Mouse (Mus musculus): ENCODE data around the gene Hmga2. TPM values are rescaled to one million over a fixed set of nuclear protein-coding genes. Genes with fewer than 3 reads are reported as not detected.
A peak's percentile ranks its signal among the peaks of the same experiment; 100 is the strongest.

The Hmga2 gene
- polyA plus RNA-seq, 1 experiment from 2014 or later: 82.1 TPM

GRCm38 (mm10) chr10:120488526-120488925, 12.3 kb upstream of the Hmga2 start:
- DNase-seq (ENCODE audit: low spot score): no peak
- Histone ChIP-seq H3K36me3 (peaks cover 2% of the 10 kb centered on the region; the same call in 1 of the 2 replicates), H3K4me1 (0 out of 2 replicates have a peak, but pooled peaks cover 4% of the 10 kb centered on the region), H3K27ac (no peak overlapping the region), H3K4me3 (no peak overlapping the region), H3K9me3 (0 out of 2 replicates have a peak, but pooled peaks cover 3% of the 10 kb centered on the region), H3K27me3 (ENCODE audit: insufficient read depth, poor library complexity, severe bottlenecking) (no peaks in the 10 kb centered on the region)
- 73% methylated on average over 4 of the region's 4 CpGs for WGBS

DNA sequence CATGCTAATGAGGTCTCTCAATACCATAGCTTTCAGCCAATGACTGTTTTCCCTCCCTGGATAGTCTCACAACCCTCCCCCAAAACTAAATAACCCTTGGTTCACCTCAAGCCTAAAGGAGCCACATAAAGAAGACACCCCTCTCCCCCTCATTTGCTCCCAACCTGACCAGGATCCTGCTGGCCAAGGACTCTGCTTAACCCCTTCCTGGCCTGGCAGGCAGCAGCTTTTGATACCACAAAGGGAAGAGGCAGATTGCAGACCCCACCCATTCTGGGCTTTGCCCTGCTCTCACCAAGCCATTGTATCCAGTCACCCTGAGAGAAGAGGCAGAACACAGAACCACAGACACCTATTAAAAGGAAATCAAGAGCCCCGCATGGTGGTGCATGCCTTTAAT, 11.6 kb upstream of the Hmga2 start:
- H3K9me3 ChIP-seq: 0 out of 2 replicates have a peak, but pooled peaks cover 3% of the 10 kb centered on the region
- WGBS: 85% methylated on average over 1 of the region's 1 CpGs
- H3K27ac ChIP-seq: no peak overlapping the region
- H3K4me1 ChIP-seq: no peaks in the 10 kb centered on the region
- DNase-seq (ENCODE audit: low spot score): no peak
- H3K36me3 ChIP-seq: peaks cover 2% of the 10 kb centered on the region; the same call in 1 of the 2 replicates
- H3K4me3 ChIP-seq: no peak overlapping the region
- no peaks in the 10 kb centered on the region for H3K27me3 ChIP-seq (ENCODE audit: insufficient read depth, poor library complexity, severe bottlenecking)

- Histone ChIP-seq H3K4me1 (no peaks in the 10 kb centered on the region), H3K4me3 (no peak overlapping the region), H3K27me3 (ENCODE audit: insufficient read depth, poor library complexity, severe bottlenecking) (no peaks in the 10 kb centered on the region), H3K9me3 (0 out of 2 replicates have a peak, but pooled peaks cover 3% of the 10 kb centered on the region), H3K36me3 (peaks cover 2% of the 10 kb centered on the region; the same call in 1 of the 2 replicates), H3K27ac (no peak overlapping the region)
- WGBS: 34% methylated on average over 1 of the region's 1 CpGs
- DNase-seq (ENCODE audit: low spot score): no peak
These were observed 9.2 kb upstream of the Hmga2 start for GRCm38 (mm10) chr10:120485461-120485860.

DNA sequence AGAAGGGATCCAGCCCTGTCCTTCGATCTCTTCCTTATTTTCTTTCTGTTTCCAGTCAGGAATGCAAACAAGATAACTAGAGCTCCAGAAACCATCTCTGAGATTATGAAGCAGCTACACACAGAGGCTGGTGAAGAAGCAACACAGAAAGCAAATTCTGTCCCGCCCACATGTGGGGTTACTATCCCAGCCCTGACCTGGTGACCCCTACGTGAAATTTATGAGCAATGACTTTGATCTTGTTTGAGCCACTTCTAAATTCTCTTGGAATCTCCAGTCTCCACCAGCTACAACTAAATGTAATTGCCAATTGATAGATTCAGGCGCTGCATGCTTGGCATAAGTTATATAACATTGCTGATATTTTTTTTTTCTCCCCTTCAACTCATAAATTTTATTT, 7.9 kb upstream of the Hmga2 start:
- WGBS: 62% methylated on average over 4 of the region's 4 CpGs
- Histone ChIP-seq H3K27ac (no peak overlapping the region), H3K4me1 (no peaks in the 10 kb centered on the region), H3K4me3 (no peak overlapping the region), H3K36me3 (peaks cover 2% of the 10 kb centered on the region; the same call in 1 of the 2 replicates), H3K9me3 (0 out of 2 replicates have a peak, but pooled peaks cover 3% of the 10 kb centered on the region), H3K27me3 (ENCODE audit: insufficient read depth, poor library complexity, severe bottlenecking) (no peaks in the 10 kb centered on the region)
- no peak for DNase-seq (ENCODE audit: low spot score)

GRCm38 (mm10) chr10:120478164-120478563, 1.9 kb upstream of the Hmga2 start:
- Histone ChIP-seq H3K36me3 (no peaks in the 10 kb centered on the region), H3K4me3 (peak overlapping the region; percentile 88), H3K4me1 (peaks cover 16% of the 10 kb centered on the region), H3K27ac (peak overlapping the region; percentile 99), H3K9me3 (no peaks in the 10 kb centered on the region), H3K27me3 (ENCODE audit: insufficient read depth, poor library complexity, severe bottlenecking) (no peaks in the 10 kb centered on the region)
- peak; percentile 79 for DNase-seq (ENCODE audit: low spot score)
- WGBS: under 1% methylated on average over 16 of the region's 16 CpGs

DNA sequence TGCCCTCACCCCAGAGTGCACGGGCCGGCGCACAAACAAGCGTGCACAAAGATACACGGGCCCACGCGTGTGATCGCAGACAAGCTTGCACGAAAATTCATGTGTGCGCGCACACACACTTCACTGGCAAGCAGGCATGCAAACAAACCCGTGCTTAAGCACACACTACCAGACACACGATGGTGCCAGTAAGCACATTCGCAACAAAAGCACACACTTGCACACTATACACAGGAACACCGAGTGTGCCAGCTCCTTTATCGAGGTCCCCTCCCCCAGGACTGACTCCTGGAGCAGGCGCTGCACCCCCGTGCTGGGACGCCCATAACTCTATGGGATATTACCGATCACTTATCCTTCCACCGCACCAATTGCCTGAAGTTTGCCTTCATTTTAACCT, 1.2 kb upstream of the Hmga2 start:
- under 1% methylated on average over 21 of the region's 21 CpGs for WGBS
- H3K27me3 ChIP-seq (ENCODE audit: insufficient read depth, poor library complexity, severe bottlenecking): no peaks in the 10 kb centered on the region
- peak overlapping the region; percentile 88 for H3K4me3 ChIP-seq
- no peaks in the 10 kb centered on the region for H3K9me3 ChIP-seq
- peak overlapping the region; percentile 99 for H3K27ac ChIP-seq
- no peaks in the 10 kb centered on the region for H3K36me3 ChIP-seq
- H3K4me1 ChIP-seq: peaks cover 18% of the 10 kb centered on the region
- no peak for DNase-seq (ENCODE audit: low spot score)

DNA sequence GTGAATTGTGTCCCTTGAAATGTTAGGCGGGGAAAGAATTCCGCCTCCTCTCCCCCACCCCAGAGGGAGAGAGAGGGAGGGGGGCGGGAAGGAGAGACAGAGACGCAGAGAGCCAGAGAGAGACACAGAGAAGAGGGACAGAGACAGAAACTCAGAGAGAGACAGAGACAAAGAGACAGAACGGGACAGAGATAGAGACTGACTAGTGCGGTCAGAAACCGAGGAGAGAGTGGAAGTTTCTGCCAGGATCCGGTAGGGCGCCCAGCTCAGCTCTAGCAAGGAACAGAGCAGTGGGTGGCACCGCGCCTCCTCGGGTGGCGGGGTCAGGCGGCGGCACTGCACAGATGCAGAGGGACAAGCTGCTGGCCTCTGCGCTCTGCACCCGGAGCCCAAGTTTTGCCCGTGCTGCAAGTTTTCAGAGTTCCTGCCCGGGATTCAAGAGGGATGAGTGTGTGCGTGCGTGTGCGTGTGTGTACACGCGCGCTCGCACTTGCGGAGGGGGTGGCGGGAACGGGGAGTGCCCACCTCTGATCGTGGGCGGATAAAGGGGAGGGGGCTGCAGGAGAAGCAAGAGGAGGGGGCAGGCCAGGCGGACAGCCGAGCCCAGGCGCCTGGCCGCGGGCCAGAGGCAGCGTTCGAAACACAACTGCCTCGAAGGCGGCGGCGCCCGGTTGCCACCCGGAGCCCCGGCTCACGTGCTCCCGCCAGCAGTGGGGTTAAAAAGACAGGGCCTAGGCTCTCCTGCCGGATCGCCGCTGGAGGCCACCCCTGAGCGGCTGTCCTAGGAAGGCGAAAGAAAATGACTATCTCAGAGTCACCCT, 457 bp upstream of the Hmga2 start:
- no peaks in the 10 kb centered on the region for H3K27me3 ChIP-seq (ENCODE audit: insufficient read depth, poor library complexity, severe bottlenecking)
- no peaks in the 10 kb centered on the region for H3K9me3 ChIP-seq
- H3K27ac ChIP-seq: peak overlapping the region; percentile 99
- under 1% methylated on average over 50 of the region's 52 CpGs for WGBS
- peaks cover 18% of the 10 kb centered on the region for H3K4me1 ChIP-seq
- DNase-seq (ENCODE audit: low spot score): peak; percentile 87
- no peaks in the 10 kb centered on the region for H3K36me3 ChIP-seq
- peak overlapping the region; percentile 88 for H3K4me3 ChIP-seq

GRCm38 (mm10) chr10:120475041-120475541, 1.2 kb downstream of the Hmga2 start:
- peak overlapping the region; percentile 88 for H3K4me3 ChIP-seq
- peak; percentile 82 for DNase-seq (ENCODE audit: low spot score)
- no peaks in the 10 kb centered on the region for H3K27me3 ChIP-seq (ENCODE audit: insufficient read depth, poor library complexity, severe bottlenecking)
- peak overlapping the region; percentile 99 for H3K27ac ChIP-seq
- H3K9me3 ChIP-seq: no peaks in the 10 kb centered on the region
- peaks cover 5% of the 10 kb centered on the region for H3K36me3 ChIP-seq
- under 1% methylated on average over 45 of the region's 45 CpGs for WGBS
- H3K4me1 ChIP-seq: peaks cover 18% of the 10 kb centered on the region

DNA sequence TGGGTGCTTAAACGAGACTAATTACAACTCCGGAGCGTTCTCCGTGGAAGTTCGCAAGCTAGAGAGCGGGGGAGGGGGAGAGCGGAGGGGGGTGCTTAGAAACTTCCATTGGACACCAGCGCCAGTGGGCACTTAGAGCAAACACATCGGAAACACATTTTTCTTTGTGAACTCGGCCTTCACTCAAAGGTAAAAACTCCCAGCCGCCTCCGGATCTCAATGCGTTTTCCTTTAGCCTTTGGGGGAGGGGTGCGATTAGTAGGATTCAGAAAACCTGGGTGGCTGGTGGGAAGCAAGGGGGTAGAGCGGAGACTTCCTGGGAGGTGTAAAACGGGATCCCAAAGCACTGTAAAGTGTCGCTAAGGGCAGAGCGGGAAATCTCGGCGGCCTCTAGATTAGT, 2.0 kb downstream of the Hmga2 start:
- DNase-seq (ENCODE audit: low spot score): peak; percentile 76
- Histone ChIP-seq H3K4me1 (peaks cover 18% of the 10 kb centered on the region), H3K4me3 (peak overlapping the region; percentile 88), H3K9me3 (no peaks in the 10 kb centered on the region), H3K36me3 (peaks cover 13% of the 10 kb centered on the region), H3K27me3 (ENCODE audit: insufficient read depth, poor library complexity, severe bottlenecking) (no peaks in the 10 kb centered on the region), H3K27ac (peak overlapping the region; percentile 99)
- under 1% methylated on average over 20 of the region's 20 CpGs for WGBS

- DNase-seq (ENCODE audit: low spot score): no peak
- Histone ChIP-seq H3K27ac (peak overlapping the region; percentile 99), H3K27me3 (ENCODE audit: insufficient read depth, poor library complexity, severe bottlenecking) (no peaks in the 10 kb centered on the region), H3K4me1 (peaks cover 17% of the 10 kb centered on the region), H3K4me3 (peak overlapping the region; percentile 88), H3K9me3 (no peaks in the 10 kb centered on the region), H3K36me3 (peaks cover 24% of the 10 kb centered on the region)
- 31% methylated on average over 4 of the region's 4 CpGs for WGBS
These were observed 3.1 kb downstream of the Hmga2 start for GRCm38 (mm10) chr10:120473218-120473617.

DNA sequence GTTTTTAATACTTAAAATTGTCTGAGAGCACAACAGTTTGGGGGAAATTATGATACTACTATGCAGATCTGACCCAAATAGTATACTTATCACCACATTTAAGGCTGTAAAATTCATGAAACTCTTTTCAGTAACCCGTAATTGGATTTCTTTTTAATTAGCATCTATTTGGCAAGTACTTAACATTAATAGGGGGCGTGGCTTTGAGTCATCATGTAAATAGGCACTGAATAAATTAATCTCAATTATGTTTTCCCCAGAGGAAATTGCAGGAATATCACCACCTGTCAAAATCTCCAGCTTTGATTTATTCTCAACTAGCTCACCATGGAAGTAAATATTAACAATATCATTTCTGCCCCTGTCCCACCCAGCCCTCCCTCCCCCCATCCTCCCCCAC, 3.7 kb downstream of the Hmga2 start:
- WGBS: 68% methylated on average over 2 of the region's 2 CpGs

DNA sequence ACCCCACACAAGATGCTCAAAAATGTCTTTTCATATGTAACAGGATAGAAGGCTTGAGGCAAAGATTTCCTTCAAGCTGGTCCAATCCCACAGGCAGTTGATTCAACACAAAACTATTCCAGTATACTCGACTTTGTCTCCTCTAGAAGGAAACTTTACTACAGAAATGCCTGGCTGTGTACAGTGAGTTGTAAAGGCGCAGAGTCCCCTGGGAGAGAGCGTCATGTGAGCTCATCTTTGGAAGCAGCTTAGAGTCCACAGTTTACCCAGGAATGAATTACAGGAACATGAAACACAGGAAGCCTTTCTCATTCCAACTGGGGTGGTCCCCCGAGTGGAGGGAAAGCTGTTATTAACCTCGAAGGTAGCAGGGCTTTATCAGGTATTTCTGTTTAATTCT, 11.1 kb downstream of the Hmga2 start:
- DNase-seq (ENCODE audit: low spot score): no peak
- WGBS: 73% methylated on average over 5 of the region's 5 CpGs
- Histone ChIP-seq H3K9me3 (no peaks in the 10 kb centered on the region), H3K4me3 (no peak overlapping the region), H3K27ac (no peak overlapping the region), H3K27me3 (ENCODE audit: insufficient read depth, poor library complexity, severe bottlenecking) (no peaks in the 10 kb centered on the region), H3K4me1 (peaks cover 17% of the 10 kb centered on the region), H3K36me3 (peaks cover 80% of the 10 kb centered on the region)

More for the DNA sequence above, 3.7 kb downstream of the Hmga2 start:
- no peak for DNase-seq (ENCODE audit: low spot score)
- no peak overlapping the region for H3K27ac ChIP-seq
- H3K4me1 ChIP-seq: peaks cover 13% of the 10 kb centered on the region
- peak overlapping the region; percentile 88; the same call in 1 of the 2 replicates for H3K4me3 ChIP-seq
- no peaks in the 10 kb centered on the region for H3K27me3 ChIP-seq (ENCODE audit: insufficient read depth, poor library complexity, severe bottlenecking)
- peaks cover 29% of the 10 kb centered on the region for H3K36me3 ChIP-seq
- no peaks in the 10 kb centered on the region for H3K9me3 ChIP-seq

- Histone ChIP-seq H3K4me3 (no peak overlapping the region), H3K27me3 (ENCODE audit: insufficient read depth, poor library complexity, severe bottlenecking) (no peaks in the 10 kb centered on the region), H3K9me3 (no peaks in the 10 kb centered on the region), H3K4me1 (peaks cover 20% of the 10 kb centered on the region), H3K27ac (peak overlapping the region; percentile 59; the same call in 1 of the 2 replicates), H3K36me3 (peaks cover 73% of the 10 kb centered on the region)
- WGBS: 17% methylated on average over 5 of the region's 5 CpGs
- no peak for DNase-seq (ENCODE audit: low spot score)
These were observed 14.5 kb downstream of the Hmga2 start for GRCm38 (mm10) chr10:120461769-120462168.
